Mouse (Mus musculus) liver, adult 2 months (tissue): ENCODE data around the gene Aig1.

Experiments
- CTCF ChIP-seq: fragments of 200-500 bp; IDR thresholded peaks from 2 replicates; pipeline ENCODE4 v1.5.1; 2011; ENCODE audit warnings: low read depth, low read length, control low read depth
- POLR2A ChIP-seq: fragments of 200-500 bp; IDR thresholded peaks from 2 replicates; pipeline ENCODE4 v1.6.1; 2011; ENCODE audit warnings: low read length, control low read depth; ENCODE audit not compliant: insufficient read depth; ENCODE audit errors: extremely low read depth

DNA sequence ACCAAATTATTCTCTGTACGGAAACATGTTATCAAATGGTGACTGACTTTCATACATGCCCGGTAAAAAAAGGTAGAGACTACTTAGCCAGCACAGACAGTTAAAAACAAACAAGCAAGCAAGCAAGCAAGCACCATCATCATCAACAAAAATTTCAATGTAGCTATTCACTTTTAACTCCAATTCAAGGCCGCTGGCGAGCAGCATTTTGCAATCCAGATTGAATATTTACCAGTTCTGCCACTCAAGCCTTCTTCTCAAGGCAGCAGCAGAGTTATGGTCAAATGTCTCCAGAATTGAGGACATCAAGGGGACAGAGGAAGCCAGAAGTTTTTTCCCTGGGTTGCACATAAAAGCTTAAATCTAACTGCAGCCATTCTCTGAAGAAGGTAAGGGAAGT, 216.7 kb downstream of the Aig1 start:
- no peak for TF ChIP-seq POLR2A
- no peak for TF ChIP-seq CTCF
